Mouse (Mus musculus) gastrocnemius, adult 18-20 months (tissue): ENCODE results near the gene Cox8c. TPM values are rescaled to one million over a fixed set of nuclear protein-coding genes. Genes with fewer than 3 reads are reported as not detected.

Source experiments
- total RNA-seq, 2 experiments: library from RNA; stranded (reverse); gene quantifications; 2 replicates each; pipeline ENCODE4 v1.2.3; 2021

Gene Cox8c
- total RNA-seq, 2 experiments from 2014 or later: not detected

Other genes with a start within 250 kb of the Cox8c start
- 1 to 10 TPM; 6.5 to 7.4 TPM for gene Itpk1, start 194.4 kb upstream of the Cox8c start, total RNA-seq
- gene Moap1, start 155.7 kb upstream of the Cox8c start, total RNA-seq: 1 to 10 TPM; 4.2 to 4.5 TPM
- 1 to 10 TPM; 1.9 to 5.1 TPM for gene Tmem251, start 155.6 kb upstream of the Cox8c start, total RNA-seq
- not detected for gene Gm28051, start 141.6 kb upstream of the Cox8c start, total RNA-seq
- 1 to 10 TPM; 8.2 to 9.7 TPM for gene Gon7, start 141.5 kb upstream of the Cox8c start, total RNA-seq
- gene Ubr7, start 141.3 kb upstream of the Cox8c start, total RNA-seq: 10 to 100 TPM; 14.5 to 14.8 TPM
- 1 to 10 TPM; 2.9 to 3.1 TPM for gene Gm20604, start 140.6 kb upstream of the Cox8c start, total RNA-seq
- gene Btbd7, start 20.8 kb upstream of the Cox8c start, total RNA-seq: 10 to 100 TPM; 16.0 to 17.1 TPM
- gene Unc79, start 49.5 kb downstream of the Cox8c start, total RNA-seq: under 1 TPM; 0.02 to 0.11 TPM